Mouse (Mus musculus): ENCODE measurements around the gene Draxin. TPM values are rescaled to one million over a fixed set of nuclear protein-coding genes. Genes with fewer than 3 reads are reported as not detected.
A peak's percentile ranks its signal among the peaks of the same experiment; 100 is the strongest.

Draxin gene
- total RNA-seq, 2 experiments from 2014 or later, result 9.9 to 10.8 TPM

GRCm38 (mm10) chr4:148116657-148117056 is 13.8 kb downstream of the Draxin start:
- no peak for DNase-seq (ENCODE audit: low spot score in 2 of 2)

DNA sequence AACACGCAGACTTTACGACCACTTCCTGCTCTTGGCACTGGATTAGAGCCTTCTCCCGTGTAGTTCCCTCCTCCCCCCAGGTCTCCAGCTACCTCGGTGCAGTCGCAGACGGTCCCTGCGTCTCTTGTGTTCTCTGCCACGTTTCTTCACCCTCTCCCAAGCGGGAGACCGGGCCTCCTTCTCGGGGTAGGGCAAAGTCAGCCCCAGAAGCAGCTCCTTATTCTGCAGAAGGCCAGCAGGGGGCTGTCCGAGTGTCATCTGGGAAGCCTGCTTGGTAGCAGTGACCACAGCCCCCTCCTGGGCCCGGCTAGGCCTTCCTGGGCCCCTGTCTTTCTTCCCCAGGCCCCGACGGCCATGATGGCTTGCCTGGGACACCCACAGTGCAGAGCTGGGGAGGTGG is 15.0 kb downstream of the Draxin start:
- DNase-seq (ENCODE audit: low spot score in 2 of 2), result peak; percentile 40 to 49

DNA sequence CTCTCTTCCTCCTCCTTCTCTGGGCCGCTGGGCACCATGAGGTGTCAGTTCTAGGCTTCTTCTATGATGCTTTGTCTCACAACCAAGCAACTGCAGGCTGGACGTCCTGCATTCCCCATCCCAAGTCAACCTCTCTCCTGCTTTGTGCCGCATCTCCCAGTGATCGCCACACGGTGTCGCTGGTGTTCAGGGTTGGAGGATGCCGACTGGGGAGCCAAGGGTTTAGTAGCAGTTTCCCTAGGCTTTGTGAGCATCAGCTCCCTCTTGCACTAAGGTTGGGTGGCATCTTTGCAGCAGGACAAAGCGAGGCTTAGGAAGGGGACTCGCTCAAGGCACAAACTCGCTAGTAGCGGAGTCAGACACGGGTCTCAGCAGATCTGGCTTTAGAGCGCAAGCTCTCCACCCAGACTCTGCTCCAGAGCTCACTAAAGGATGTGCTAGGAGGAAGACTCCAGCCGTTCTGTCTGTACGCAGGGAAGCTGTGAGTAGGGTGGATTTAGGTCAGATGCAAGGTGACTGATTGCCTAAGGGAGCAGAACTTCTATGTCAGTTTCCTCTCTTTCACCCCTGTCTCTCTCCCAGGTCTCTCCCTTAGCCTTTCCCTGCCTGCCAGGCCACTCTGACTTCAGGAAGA is 15.6 kb downstream of the Draxin start:
- peak; percentile 94 for DNase-seq (ENCODE audit: low spot score in 2 of 2)

GRCm38 (mm10) chr4:148112519-148112918 is 18.0 kb downstream of the Draxin start:
- no peak for DNase-seq (ENCODE audit: low spot score in 2 of 2)

DNA sequence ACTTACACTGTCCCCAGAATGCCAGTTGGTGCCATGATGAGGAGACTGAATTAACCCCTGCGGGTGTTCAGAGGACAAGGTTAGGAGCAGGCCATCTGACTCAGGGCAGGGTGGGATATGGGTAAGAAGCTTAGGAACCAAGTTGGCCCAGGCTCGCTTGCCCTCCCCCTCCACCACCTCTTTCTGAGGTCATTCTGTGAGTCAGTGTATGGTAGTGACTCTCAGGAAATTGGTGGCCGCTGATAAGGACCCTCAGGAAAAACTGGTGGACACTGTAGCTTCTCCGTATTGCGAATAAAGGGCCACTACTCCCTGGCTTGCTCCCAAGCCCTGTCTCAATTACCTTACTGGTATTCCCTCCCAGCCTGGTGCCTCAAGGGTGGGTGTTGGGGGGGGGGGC is 21.3 kb downstream of the Draxin start:
- DNase-seq (ENCODE audit: low spot score in 2 of 2), result no peak

DNA sequence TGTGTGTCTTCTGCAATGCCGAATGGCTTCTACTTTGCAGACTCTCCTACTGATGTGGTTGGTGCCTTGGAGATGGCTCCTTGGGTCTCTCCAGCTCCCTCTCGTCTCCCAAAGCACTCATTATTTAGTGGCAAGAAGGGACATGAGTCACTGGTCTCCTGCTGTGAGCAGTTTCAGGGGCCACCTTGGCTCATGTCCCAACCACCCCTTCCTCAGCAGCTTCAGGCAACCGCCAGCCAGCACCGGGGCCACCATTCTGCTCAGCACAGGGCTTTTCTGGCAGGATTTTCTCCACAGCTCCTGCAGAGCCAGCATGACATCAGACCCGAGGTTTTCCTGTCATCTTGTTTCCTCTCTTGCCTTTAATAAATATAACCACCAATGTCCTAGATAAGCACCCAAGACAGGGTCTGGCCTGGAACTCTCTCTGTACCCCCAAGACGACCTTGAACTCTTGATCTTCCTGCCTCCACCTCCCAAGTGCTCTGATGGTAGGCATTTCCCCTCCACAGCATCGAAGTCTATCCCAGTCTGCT is 21.9 kb downstream of the Draxin start:
- DNase-seq (ENCODE audit: low spot score in 2 of 2), result peak in 1 of 2 experiments; percentile 42

- peak; percentile 52 to 60 for DNase-seq (ENCODE audit: low spot score in 2 of 2)
Observed at GRCm38 (mm10) chr4:148107621-148108291, 22.7 kb downstream of the Draxin start.

GRCm38 (mm10) chr4:148104146-148104545 is 26.4 kb downstream of the Draxin start:
- no peak for DNase-seq (ENCODE audit: low spot score in 2 of 2)

DNA sequence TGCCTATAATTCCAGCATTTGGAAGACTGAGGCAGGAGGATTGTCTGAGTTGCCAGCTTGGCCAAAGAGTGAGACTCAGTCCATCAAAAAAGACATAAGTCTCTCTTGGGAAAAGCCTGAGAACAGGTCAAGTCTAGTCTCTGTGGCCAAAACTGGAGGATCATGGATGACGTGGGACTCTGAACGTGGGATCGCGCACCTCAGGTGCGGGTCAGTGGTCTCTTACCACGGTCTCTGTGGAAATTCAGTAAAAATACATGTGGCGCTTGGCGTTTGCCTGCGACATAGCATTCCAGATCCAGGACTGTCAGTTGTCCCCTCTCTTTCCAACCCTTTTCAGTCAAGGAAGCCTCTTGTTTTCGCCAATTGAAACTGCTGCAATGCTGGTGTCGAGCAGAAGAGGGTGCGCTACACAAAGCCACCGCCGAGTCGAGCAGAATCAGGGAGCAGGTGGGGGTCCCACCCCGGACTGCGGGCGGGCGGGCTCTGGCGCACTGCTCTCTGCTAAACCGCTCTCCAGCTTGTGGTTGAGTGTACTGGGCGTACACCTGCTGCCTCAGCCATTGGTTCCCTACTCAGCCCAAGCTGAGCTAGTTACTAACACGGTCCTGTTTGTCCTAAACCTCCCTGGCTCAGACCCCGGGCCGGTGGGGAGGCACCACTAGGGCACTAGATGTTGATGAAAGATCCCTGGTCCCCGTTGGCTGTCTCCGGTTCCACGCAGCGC is 28.5 kb downstream of the Draxin start:
- DNase-seq (ENCODE audit: low spot score in 2 of 2), result peak; percentile 87 to 90

DNA sequence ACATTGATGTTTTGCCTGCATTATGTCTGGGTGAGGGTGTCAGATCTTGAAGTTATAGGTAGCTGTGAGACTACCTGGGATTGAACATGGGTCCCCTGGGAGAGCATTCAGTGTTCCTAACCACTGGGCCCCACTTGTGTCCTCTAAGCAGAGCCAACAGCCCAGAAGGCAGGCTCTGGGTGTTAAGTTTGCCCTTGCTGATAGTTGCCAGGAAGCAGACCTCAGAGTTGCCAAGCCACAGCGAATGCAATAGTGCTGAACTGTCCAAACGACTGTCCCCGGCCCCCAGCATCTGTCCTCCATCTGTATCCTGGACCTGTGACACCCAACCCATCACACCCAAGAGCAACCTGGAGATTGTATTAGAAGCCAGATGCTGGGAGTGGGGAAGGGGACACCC is 31.8 kb downstream of the Draxin start:
- no peak for DNase-seq (ENCODE audit: low spot score in 2 of 2)

GRCm38 (mm10) chr4:148097936-148098335 is 32.6 kb downstream of the Draxin start:
- DNase-seq (ENCODE audit: low spot score in 2 of 2), result no peak

GRCm38 (mm10) chr4:148095081-148095480 is 35.4 kb downstream of the Draxin start:
- DNase-seq (ENCODE audit: low spot score in 2 of 2), result no peak

- no peak for DNase-seq (ENCODE audit: low spot score in 2 of 2)
Observed at GRCm38 (mm10) chr4:148094161-148094560, 36.3 kb downstream of the Draxin start.

DNA sequence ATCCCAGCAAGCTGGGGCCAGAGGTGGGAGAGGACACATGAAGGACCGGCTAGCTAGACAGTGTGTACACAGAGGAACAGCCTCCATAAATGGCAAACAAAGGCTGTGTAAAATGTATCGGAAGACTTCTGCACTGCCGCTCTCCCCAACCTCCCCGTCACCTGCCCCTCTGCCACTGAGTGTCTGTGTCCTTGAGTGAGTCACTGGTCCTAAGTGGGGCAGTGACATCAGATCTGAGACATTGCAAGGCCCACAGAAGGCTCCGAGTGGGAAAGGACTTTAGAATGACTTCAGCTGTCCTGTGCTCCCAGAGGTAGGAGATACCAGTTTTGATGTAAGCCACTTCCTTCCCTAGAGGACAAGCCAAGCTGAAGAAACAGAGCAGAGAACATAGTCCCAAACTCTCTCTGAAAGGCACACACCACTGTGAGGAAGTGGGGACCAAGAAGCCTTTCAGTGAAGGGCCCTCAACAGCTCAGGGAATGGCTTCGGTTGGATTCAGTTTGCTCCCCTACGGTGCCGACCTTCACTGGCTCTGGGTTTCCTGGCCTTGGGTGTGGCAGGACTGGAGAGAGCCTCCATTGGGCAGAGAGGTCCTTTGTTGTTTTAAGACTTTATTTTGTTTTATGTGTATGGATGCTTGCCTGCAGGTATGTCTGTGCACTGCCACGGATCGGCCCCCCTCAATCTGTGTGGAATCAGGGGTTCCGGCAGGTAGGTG is 37.8 kb downstream of the Draxin start:
- no peak for DNase-seq (ENCODE audit: low spot score in 2 of 2)

DNA sequence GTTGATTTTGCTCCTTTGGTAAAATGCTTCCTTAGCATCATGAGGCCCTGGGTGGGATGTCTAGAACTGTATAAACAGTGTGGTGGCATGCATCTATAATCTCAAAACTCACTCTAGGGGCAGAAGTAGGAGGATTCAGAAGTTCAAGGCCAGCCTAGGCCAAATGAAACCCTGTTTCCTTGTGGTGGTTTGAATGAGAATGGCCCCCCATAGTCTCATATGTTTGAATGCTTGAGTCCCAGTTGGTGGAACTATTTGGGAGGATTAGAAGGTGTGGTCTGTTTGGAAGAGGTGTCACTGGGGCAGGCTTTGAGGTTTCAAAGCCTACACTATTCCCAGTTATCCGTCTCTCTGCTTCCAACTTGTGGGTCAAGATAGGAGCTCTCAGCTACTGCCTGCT is 39.3 kb downstream of the Draxin start:
- DNase-seq (ENCODE audit: low spot score in 2 of 2), result no peak

DNA sequence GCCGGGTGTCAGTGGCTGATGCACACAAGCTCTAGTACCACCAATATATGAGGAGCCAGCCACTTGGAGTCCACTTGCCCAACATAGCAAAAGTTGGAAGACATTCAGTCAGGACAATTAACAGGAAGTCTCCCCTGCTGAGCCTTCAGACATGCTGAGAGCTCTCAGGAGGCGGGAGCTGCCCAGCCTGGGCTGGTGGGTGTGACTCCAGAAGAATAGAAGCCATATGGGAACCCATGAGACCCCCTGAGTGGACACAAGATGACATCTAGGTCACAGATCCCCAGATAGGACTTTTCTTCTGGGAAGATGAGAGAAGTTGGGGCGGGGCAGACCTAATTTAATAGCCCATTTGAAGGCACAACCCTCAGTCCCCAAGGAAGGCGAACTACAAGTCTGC is 41.3 kb downstream of the Draxin start:
- no peak for DNase-seq (ENCODE audit: low spot score in 2 of 2)

DNA sequence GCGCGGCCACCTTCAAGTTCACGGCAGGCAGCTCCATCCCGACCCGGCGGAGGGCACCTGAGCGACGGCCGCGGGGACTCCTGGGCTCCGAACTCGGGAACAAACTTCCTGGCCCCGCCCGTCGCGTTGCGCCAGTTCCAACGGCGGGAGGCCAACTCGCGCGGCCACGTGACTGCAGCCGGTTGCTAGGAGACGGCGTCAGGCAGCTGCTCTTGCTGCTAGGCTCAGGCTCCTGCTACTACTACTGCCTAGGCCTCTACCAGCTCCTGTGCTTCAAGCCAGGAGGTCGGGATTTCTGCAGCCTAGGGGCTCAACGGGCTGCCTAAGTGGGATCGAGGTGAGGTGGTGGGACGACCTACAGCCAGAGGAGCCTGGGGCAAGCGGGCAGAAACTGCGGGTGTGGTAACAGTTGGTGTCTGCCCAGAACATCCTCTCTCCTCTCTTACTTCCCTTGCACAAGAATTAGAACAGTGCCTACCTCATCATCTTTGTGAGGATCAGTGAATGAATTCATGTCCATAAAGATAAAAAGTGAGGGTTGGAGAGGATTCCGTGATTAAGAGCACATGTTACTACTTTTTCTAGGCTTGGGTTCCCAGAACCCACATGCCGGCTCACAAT is 42.5 kb downstream of the Draxin start, which contains the start of gene Agtrap:
TSS of gene Agtrap (minus strand) at position 125 of the 621 bp plus-strand sequence.
- peak; percentile 93 to 95 for DNase-seq (ENCODE audit: low spot score in 2 of 2)

DNA sequence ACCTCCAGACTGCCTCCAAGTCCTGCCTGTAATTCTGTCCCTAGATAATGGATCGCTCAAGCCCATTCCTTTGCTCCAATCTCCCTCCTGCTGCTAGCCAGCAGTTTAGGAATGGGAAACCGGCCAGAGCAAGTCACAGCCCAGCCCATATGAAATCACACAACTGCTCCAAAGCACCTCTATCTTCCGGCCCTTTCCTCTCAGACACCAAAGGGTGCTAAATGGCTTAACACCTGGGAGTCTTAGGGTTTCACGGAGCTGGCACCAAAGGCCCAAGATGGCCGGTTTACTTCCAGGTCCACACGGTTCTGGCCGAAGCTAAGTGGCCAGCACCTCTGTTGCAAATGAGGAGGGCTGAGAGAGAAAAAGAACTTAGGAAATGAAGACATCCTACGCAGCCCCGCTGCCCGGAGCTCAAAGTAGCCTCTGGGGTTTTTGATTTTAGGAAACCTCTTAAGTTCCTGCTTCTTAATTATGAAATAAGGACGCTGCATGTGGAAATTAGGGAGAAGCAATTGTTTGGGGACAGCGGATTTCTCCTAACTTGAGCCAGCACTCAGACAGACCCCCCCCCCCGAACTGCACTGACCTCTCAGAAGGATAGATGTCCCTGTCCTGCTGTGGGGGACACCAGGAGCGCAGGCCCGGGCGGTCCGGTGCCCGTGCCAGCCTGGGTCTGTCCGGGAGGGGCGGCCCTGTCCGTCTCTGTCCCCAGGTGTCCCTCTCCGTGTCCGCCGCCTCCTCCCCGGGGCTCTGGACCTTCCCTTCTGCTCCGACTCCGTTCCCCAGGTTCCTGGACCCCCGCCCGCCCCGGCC is 43.2 kb downstream of the Draxin start:
- DNase-seq (ENCODE audit: low spot score in 2 of 2), result no peak

DNA sequence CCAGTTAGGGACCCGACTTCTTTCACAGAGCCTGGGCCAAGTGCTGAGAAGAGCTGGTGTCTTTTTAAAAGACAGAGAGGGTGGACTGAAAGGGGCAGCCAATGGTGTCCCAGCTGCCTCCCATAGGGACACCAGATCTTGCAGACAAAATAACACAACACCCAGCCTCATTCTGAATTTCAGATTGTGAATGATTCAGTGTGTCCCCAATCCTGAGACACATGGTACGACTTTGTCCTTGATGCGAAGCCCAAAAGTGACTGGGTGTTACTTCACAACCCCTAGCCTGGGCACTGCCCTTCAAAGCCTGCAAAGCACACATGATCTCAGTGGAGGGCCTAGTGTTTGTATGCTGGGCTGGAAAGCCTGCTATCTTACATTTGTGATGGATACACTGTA is 44.6 kb downstream of the Draxin start:
- no peak for DNase-seq (ENCODE audit: low spot score in 2 of 2)
